Mouse (Mus musculus) hindbrain, embryonic 14.5 days (tissue): ENCODE results near the gene Gfpt2. TPM values are rescaled to one million over a fixed set of nuclear protein-coding genes. Genes with fewer than 3 reads are reported as not detected.
"Not testable (repeated sequence)": the region's sequence is repeated elsewhere in the genome, so short reads cannot be mapped to it uniquely, and the experiment has no call there.

Experiments
- ATAC-seq: fragments of 200-750 bp; cut with Nextera tagmentation; 2 replicates; pipeline ENCODE4 v1.8.0; 2017; ENCODE audit warnings: moderate number of reproducible peaks, mild to moderate bottlenecking, moderate TSS enrichment, moderate library complexity; ENCODE audit not compliant: low FRiP score
- DNase-seq: peaks from one replicate; pipeline ENCODE4 v3.0.0-alpha.2; 2015; ENCODE audit warnings: low spot score
- H3K27ac ChIP-seq: fragments of 300-500 bp; sonication (generic); 2 replicates; pipeline ENCODE4 v1.5.1; 2014; ENCODE audit warnings: mild to moderate bottlenecking, moderate library complexity
- H3K27me3 ChIP-seq: fragments of 300-500 bp; sonication (generic); 2 replicates; pipeline ENCODE4 v1.6.1; 2014; ENCODE audit warnings: mild to moderate bottlenecking, low read length, mixed read lengths; ENCODE audit not compliant: control insufficient read depth, insufficient read depth
- H3K36me3 ChIP-seq: fragments of 300-500 bp; sonication (generic); replicated peaks from 2 replicates; pipeline ENCODE4 v1.6.1; 2014; ENCODE audit not compliant: control insufficient read depth, insufficient read depth
- H3K4me1 ChIP-seq: fragments of 300-500 bp; sonication (generic); replicated peaks from 2 replicates; pipeline ENCODE4 v1.6.1; 2014; ENCODE audit warnings: antibody characterized with exemption, low read length, mixed read lengths; ENCODE audit not compliant: control insufficient read depth, insufficient read depth
- H3K4me2 ChIP-seq: fragments of 300-500 bp; sonication (generic); replicated peaks from 2 replicates; pipeline ENCODE4 v1.6.1; 2014; ENCODE audit warnings: mild to moderate bottlenecking, moderate library complexity
- H3K4me3 ChIP-seq: fragments of 300-500 bp; sonication (generic); replicated peaks from 2 replicates; pipeline ENCODE4 v1.5.1; 2014; ENCODE audit warnings: mild to moderate bottlenecking, low read length
- H3K9ac ChIP-seq: fragments of 300-500 bp; sonication (generic); 2 replicates; pipeline ENCODE4 v1.6.1; 2014
- H3K9me3 ChIP-seq: fragments of 300-500 bp; sonication (generic); 2 replicates; pipeline ENCODE4 v1.6.1; 2016; ENCODE audit warnings: low read length; ENCODE audit not compliant: control insufficient read depth
- WGBS: fragments of 180-500 bp; shearing (Covaris S2); extraction: QIAGEN DNeasy Blood & Tissue Kit; methylation state at CpG from one replicate; pipeline ENCODE4 v1.1.7; 2014; 5-methylcytosine and 5-hydroxymethylcytosine counted together
- polyA plus RNA-seq: library from polyadenylated mRNA; unstranded; fragments of >200 nt; fragmentation: Nextera tagmentation; extraction: Ambion mirVana; gene quantifications from 2 replicates; pipeline ENCODE4 v1.2.1, GENCODE M21; 2014

Gene Gfpt2
- polyA plus RNA-seq, 1 experiment from 2014 or later, result 4.9 TPM

GRCm38 (mm10) chr11:49810696-49811095 is 16.7 kb downstream of the Gfpt2 start:
- H3K4me3 ChIP-seq, H3K36me3 ChIP-seq, ATAC-seq, H3K9ac ChIP-seq, H3K4me1 ChIP-seq, H3K27ac ChIP-seq, H3K27me3 ChIP-seq, H3K9me3 ChIP-seq, DNase-seq, H3K4me2 ChIP-seq: not testable (repeated sequence)
- 88% methylated on average over 7 of the region's 7 CpGs for WGBS

- 95% methylated on average over 8 of the region's 8 CpGs for WGBS
- H3K36me3 ChIP-seq, result 0 out of 2 replicates have a peak, but pooled peaks cover 8% of the 10 kb centered on the region
- no peak overlapping the region for H3K27ac ChIP-seq
- H3K4me3 ChIP-seq, result no peak overlapping the region
- ATAC-seq (no peak), DNase-seq (no peak)
- no peak overlapping the region for H3K4me2 ChIP-seq
- H3K4me1 ChIP-seq, result no peaks in the 10 kb centered on the region
- H3K9me3 ChIP-seq, result no peaks in the 10 kb centered on the region
- H3K27me3 ChIP-seq, result no peaks in the 10 kb centered on the region
- no peak overlapping the region for H3K9ac ChIP-seq
These were observed 17.1 kb downstream of the Gfpt2 start for GRCm38 (mm10) chr11:49811099-49811541.

GRCm38 (mm10) chr11:49811879-49812278 is 17.9 kb downstream of the Gfpt2 start:
- Histone ChIP-seq H3K9ac (no peak overlapping the region), H3K9me3 (no peaks in the 10 kb centered on the region), H3K4me2 (no peak overlapping the region), H3K27me3 (no peaks in the 10 kb centered on the region), H3K27ac (no peak overlapping the region), H3K4me3 (no peak overlapping the region), H3K4me1 (no peaks in the 10 kb centered on the region), H3K36me3 (0 out of 2 replicates have a peak, but pooled peaks cover 8% of the 10 kb centered on the region)
- DNase-seq (no peak), ATAC-seq (no peak)
- 89% methylated on average over 8 of the region's 8 CpGs for WGBS

GRCm38 (mm10) chr11:49818869-49819566 is 25.0 kb downstream of the Gfpt2 start:
- Histone ChIP-seq H3K36me3 (peaks cover 8% of the 10 kb centered on the region), H3K4me2 (no peak overlapping the region), H3K27me3 (no peaks in the 10 kb centered on the region), H3K9ac (no peak overlapping the region), H3K9me3 (no peaks in the 10 kb centered on the region), H3K4me3 (no peak overlapping the region), H3K4me1 (no peaks in the 10 kb centered on the region), H3K27ac (no peak overlapping the region)
- ATAC-seq, result no peak
- DNase-seq, result no peak
- WGBS, result 88% methylated on average over 15 of the region's 15 CpGs

- H3K27ac ChIP-seq, result no peak overlapping the region
- ATAC-seq (no peak), DNase-seq (no peak)
- no peak overlapping the region for H3K9ac ChIP-seq
- H3K9me3 ChIP-seq, result no peaks in the 10 kb centered on the region
- WGBS, result 81% methylated on average over 7 of the region's 7 CpGs
- no peaks in the 10 kb centered on the region for H3K4me1 ChIP-seq
- H3K27me3 ChIP-seq, result no peaks in the 10 kb centered on the region
- no peak overlapping the region for H3K4me2 ChIP-seq
- peaks cover 14% of the 10 kb centered on the region for H3K36me3 ChIP-seq
- H3K4me3 ChIP-seq, result no peak overlapping the region
These were observed 25.7 kb downstream of the Gfpt2 start for GRCm38 (mm10) chr11:49819676-49820075.

- H3K4me2 ChIP-seq, result no peak overlapping the region
- no peaks in the 10 kb centered on the region for H3K9me3 ChIP-seq
- H3K27ac ChIP-seq, result no peak overlapping the region
- no peak for DNase-seq
- 93% methylated on average over 2 of the region's 2 CpGs for WGBS
- no peak overlapping the region for H3K4me3 ChIP-seq
- H3K36me3 ChIP-seq, result peaks cover 26% of the 10 kb centered on the region
- no peak for ATAC-seq
- no peaks in the 10 kb centered on the region for H3K4me1 ChIP-seq
- H3K27me3 ChIP-seq, result no peaks in the 10 kb centered on the region
- no peak overlapping the region for H3K9ac ChIP-seq
These were observed 26.9 kb downstream of the Gfpt2 start for GRCm38 (mm10) chr11:49820928-49821327.

- Histone ChIP-seq H3K9ac (no peak overlapping the region), H3K27ac (no peak overlapping the region), H3K27me3 (no peaks in the 10 kb centered on the region), H3K4me2 (no peak overlapping the region), H3K4me3 (no peak overlapping the region), H3K4me1 (no peaks in the 10 kb centered on the region), H3K9me3 (no peaks in the 10 kb centered on the region), H3K36me3 (peaks cover 30% of the 10 kb centered on the region)
- ATAC-seq, result no peak
- no peak for DNase-seq
- 91% methylated on average over 2 of the region's 2 CpGs for WGBS
These were observed 27.6 kb downstream of the Gfpt2 start for GRCm38 (mm10) chr11:49821546-49821945.

- no peak overlapping the region for H3K4me3 ChIP-seq
- no peak overlapping the region for H3K9ac ChIP-seq
- no peaks in the 10 kb centered on the region for H3K4me1 ChIP-seq
- no peak for DNase-seq
- ATAC-seq, result no peak
- H3K9me3 ChIP-seq, result no peaks in the 10 kb centered on the region
- 96% methylated on average over 2 of the region's 2 CpGs for WGBS
- H3K36me3 ChIP-seq, result peaks cover 30% of the 10 kb centered on the region
- H3K27ac ChIP-seq, result no peak overlapping the region
- H3K4me2 ChIP-seq, result no peak overlapping the region
- H3K27me3 ChIP-seq, result no peaks in the 10 kb centered on the region
These were observed 28.4 kb downstream of the Gfpt2 start for GRCm38 (mm10) chr11:49822337-49822736.

- no peaks in the 10 kb centered on the region for H3K27me3 ChIP-seq
- no peak overlapping the region for H3K4me2 ChIP-seq
- WGBS, result 46% methylated on average over 2 of the region's 2 CpGs
- no peaks in the 10 kb centered on the region for H3K4me1 ChIP-seq
- ATAC-seq (no peak), DNase-seq (no peak)
- H3K27ac ChIP-seq, result no peak overlapping the region
- peaks cover 30% of the 10 kb centered on the region for H3K36me3 ChIP-seq
- H3K9ac ChIP-seq, result no peak overlapping the region
- H3K4me3 ChIP-seq, result no peak overlapping the region
- no peaks in the 10 kb centered on the region for H3K9me3 ChIP-seq
These were observed 30.9 kb downstream of the Gfpt2 start for GRCm38 (mm10) chr11:49824896-49825295.

- H3K4me1 ChIP-seq, result no peaks in the 10 kb centered on the region
- H3K27ac ChIP-seq, result no peak overlapping the region
- no peak for DNase-seq
- no peak overlapping the region for H3K4me3 ChIP-seq
- H3K36me3 ChIP-seq, result peaks cover 33% of the 10 kb centered on the region
- ATAC-seq, result no peak
- no peak overlapping the region for H3K4me2 ChIP-seq
- no peaks in the 10 kb centered on the region for H3K27me3 ChIP-seq
- 55% methylated on average over 6 of the region's 6 CpGs for WGBS
- no peak overlapping the region for H3K9ac ChIP-seq
- H3K9me3 ChIP-seq, result no peaks in the 10 kb centered on the region
These were observed 33.3 kb downstream of the Gfpt2 start for GRCm38 (mm10) chr11:49827243-49827642.
